Mouse (Mus musculus) bone marrow, adult 2 months (tissue): Measurements from ENCODE around the gene Gm47955.

ENCODE experiments used
- CTCF ChIP-seq: fragments of 200-500 bp; IDR thresholded peaks from 2 replicates; pipeline ENCODE4 v1.5.1; 2011; ENCODE audit warnings: low read length, control low read depth; ENCODE audit not compliant: control insufficient read depth, insufficient read depth
- POLR2A ChIP-seq: fragments of 200-500 bp; IDR thresholded peaks from 2 replicates; pipeline ENCODE4 v1.6.1; 2011; ENCODE audit warnings: low read depth, mild to moderate bottlenecking, control low read depth, low read length, borderline replicate concordance; ENCODE audit not compliant: control insufficient read depth

DNA sequence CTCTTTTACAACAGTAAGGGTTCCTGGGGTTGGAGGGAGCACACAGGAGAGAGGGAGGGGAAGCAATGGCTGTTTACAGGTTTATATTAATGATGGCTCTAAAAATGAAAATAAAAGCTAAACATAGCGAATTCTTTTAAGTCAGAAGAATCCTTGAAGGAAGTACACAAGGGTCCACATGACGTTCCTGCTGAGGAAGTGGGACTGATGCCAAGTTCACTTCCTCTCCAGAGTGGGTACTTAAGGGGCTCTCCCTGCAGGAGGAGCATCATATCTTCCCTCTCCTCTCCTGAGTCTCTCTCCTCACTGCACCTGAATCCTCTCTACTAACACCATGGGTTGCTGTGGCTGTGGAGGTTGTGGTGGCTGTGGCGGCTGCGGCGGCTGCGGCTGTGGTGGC, 35.4 kb upstream of the Gm47955 start, which contains the start of gene A030014E15Rik:
- TF ChIP-seq CTCF (no peak), POLR2A (no peak)
